Mouse (Mus musculus): ENCODE data around the gene Cenpv.

- TF ChIP-seq CTCF (IDR thresholded peaks at IDR 0.05; ENCODE audit: low read depth) (no peak), EP300 (IDR thresholded peaks at IDR 0.05; ENCODE audit: low read depth) (no peak)
Observed at GRCm38 (mm10) chr11:62522283-62522682, 16.8 kb downstream of the Cenpv start.
